Mouse (Mus musculus) forebrain, embryonic 15.5 days (tissue): ENCODE results near the gene Madcam1. TPM values are rescaled to one million over a fixed set of nuclear protein-coding genes. Genes with fewer than 3 reads are reported as not detected.
A peak's percentile ranks its signal among the peaks of the same experiment; 100 is the strongest.

Source experiments
- ATAC-seq: fragments of 200-750 bp; cut with Nextera tagmentation; replicated peaks from 2 replicates; pipeline ENCODE4 v1.8.0; 2017; ENCODE audit warnings: mild to moderate bottlenecking, moderate TSS enrichment, moderate library complexity
- H3K27ac ChIP-seq: fragments of 300-500 bp; sonication (generic); replicated peaks from 2 replicates; pipeline ENCODE4 v1.5.1; 2015; ENCODE audit warnings: mild to moderate bottlenecking, inconsistent platforms
- H3K27me3 ChIP-seq: fragments of 300-500 bp; sonication (generic); 2 replicates; pipeline ENCODE4 v1.6.1; 2015; ENCODE audit warnings: inconsistent platforms
- H3K36me3 ChIP-seq: fragments of 300-500 bp; sonication (generic); 2 replicates; pipeline ENCODE4 v1.6.1; 2015; ENCODE audit warnings: mild to moderate bottlenecking, inconsistent platforms
- H3K4me1 ChIP-seq: fragments of 300-500 bp; sonication (generic); 2 replicates; pipeline ENCODE4 v1.6.1; 2015; ENCODE audit warnings: inconsistent platforms
- H3K4me2 ChIP-seq: fragments of 300-500 bp; sonication (generic); replicated peaks from 2 replicates; pipeline ENCODE4 v1.6.1; 2015; ENCODE audit warnings: mild to moderate bottlenecking, inconsistent platforms
- H3K4me3 ChIP-seq: fragments of 300-500 bp; sonication (generic); 2 replicates; pipeline ENCODE4 v1.5.1; 2015; ENCODE audit warnings: mild to moderate bottlenecking, inconsistent platforms
- H3K9ac ChIP-seq: fragments of 300-500 bp; sonication (generic); replicated peaks from 2 replicates; pipeline ENCODE4 v1.6.1; 2015; ENCODE audit warnings: mild to moderate bottlenecking, inconsistent platforms
- H3K9me3 ChIP-seq: fragments of 300-500 bp; sonication (generic); 2 replicates; pipeline ENCODE4 v1.6.1; 2016; ENCODE audit warnings: inconsistent platforms
- WGBS: fragments of 180-500 bp; shearing (Covaris S2); methylation state at CpG from one replicate; pipeline ENCODE4 v1.1.7; 2015; ENCODE audit warnings: mixed read lengths; 5-methylcytosine and 5-hydroxymethylcytosine counted together
- polyA plus RNA-seq: library from polyadenylated mRNA; unstranded; fragments of >200 nt; fragmentation: Nextera tagmentation; extraction: Ambion mirVana; gene quantifications from 2 replicates; pipeline ENCODE4 v1.2.1, GENCODE M21; 2015

The Madcam1 gene
- polyA plus RNA-seq, result 0.95 and 1.3 TPM in 2 replicates

- Histone ChIP-seq H3K9ac (no peak within 1 kb of the TSS), H3K27ac (no peak within 1 kb of the TSS), H3K4me2 (no peak within 1 kb of the TSS), H3K4me3 (no peak within 1 kb of the TSS), H3K36me3 (no peaks in the 10 kb centered on the region), H3K4me1 (peaks cover 8% of the 10 kb centered on the region), H3K27me3 (no peaks in the 10 kb centered on the region), H3K9me3 (no peaks in the 10 kb centered on the region)
- ATAC-seq, result no peak
- 12% methylated on average over 13 of the region's 13 CpGs for WGBS
These were observed at the start of gene Madcam1 for GRCm38 (mm10) chr10:79664131-79664665. Madcam1 (plus strand) TSS chr10:79664559.

DNA sequence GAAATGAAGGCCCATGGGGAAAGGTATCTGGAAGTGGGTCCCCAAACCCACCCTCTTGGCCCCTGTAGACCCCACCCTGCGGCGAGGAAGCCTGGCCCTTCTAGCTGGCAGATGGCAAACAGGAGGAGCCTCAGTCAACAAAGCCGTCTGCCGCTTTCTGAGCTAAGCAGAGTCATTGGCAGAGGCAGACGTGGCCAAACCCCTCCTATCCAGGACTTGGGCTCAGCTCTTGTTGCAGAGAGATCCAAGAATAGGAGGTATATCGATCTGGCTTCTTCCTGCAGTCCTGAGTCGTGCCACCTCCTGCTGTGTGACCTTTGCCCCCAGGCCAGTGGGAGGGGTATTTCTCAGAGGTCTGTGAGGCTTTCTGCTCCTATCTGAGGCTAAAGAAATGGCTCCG lies 48.5 kb upstream of the Madcam1 start:
- no peaks in the 10 kb centered on the region for H3K9me3 ChIP-seq
- WGBS, result 7% methylated on average over 8 of the region's 8 CpGs
- H3K27ac ChIP-seq, result 0 out of 2 replicates have a peak overlapping the region, but pooled peaks have one; percentile 48
- peaks cover 34% of the 10 kb centered on the region for H3K4me1 ChIP-seq
- H3K4me3 ChIP-seq, result no peak overlapping the region
- H3K36me3 ChIP-seq, result no peaks in the 10 kb centered on the region
- no peak for ATAC-seq
- peaks cover 20% of the 10 kb centered on the region for H3K27me3 ChIP-seq
- H3K4me2 ChIP-seq, result no peak overlapping the region
- no peak overlapping the region for H3K9ac ChIP-seq

DNA sequence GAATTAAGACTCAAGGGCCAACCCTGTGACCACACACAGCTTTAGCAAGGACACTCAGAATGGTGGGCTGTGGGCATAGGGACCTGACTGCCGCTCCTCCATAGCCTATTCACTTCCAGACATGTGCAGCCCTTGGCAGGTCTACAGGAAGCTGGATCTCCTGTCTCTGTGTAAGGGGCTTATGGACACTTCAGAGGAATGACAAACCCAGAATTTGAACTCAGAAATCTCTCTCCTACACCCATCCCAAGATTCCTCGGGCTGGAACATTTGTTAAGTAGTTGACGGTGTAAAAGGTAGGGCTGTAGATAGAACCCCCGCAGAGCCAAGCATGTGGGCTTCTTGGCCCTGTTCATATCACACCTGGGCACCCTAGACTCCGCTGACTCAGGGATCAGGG lies 48.0 kb upstream of the Madcam1 start:
- WGBS, result 84% methylated on average over 5 of the region's 5 CpGs
- Histone ChIP-seq H3K9me3 (no peaks in the 10 kb centered on the region), H3K27ac (0 out of 2 replicates have a peak overlapping the region, but pooled peaks have one; percentile 48), H3K36me3 (no peaks in the 10 kb centered on the region), H3K27me3 (peaks cover 20% of the 10 kb centered on the region), H3K9ac (no peak overlapping the region), H3K4me1 (peaks cover 32% of the 10 kb centered on the region), H3K4me3 (no peak overlapping the region), H3K4me2 (no peak overlapping the region)
- ATAC-seq, result no peak

DNA sequence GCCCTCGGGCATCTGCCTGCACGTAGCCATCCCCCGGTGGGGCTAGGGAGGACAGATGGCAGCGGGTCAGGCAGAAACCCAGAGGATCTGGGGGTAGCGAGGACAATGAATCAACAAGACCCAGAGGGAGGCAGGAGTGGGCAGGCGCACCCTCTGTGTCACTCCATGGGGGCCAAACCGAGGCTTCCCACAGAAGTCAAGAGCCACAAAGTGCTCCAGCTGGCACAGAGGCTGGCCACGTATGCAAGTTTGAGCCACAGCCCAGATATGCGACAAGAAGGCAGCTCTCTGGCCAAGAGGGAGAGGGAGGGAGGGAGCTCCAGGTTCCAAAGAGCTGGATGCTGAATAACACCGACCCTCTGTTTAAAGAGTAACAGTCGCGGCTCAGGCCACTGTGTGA lies 40.4 kb upstream of the Madcam1 start:
- WGBS, result 64% methylated on average over 12 of the region's 12 CpGs
- no peak overlapping the region for H3K9ac ChIP-seq

DNA sequence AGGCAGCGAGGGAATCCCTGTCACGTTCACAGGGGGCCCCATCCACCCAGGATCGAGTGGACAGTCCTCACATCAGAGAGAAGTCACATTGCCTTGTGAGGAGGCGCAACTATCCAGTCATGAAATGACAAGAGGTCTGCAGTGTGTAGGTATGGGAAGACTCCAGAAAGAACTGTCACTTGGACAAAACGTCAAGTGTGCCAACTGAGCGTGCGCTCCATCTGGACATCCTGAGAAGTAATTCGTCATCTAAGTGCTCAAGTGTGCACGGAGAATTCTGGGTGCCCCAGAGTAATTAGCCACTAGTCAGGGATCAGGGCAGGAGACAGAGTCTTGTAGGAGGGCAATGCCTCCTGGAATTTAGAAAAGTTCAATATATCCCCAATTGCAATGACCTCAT lies 39.0 kb upstream of the Madcam1 start:
- Histone ChIP-seq H3K9ac (no peak overlapping the region), H3K9me3 (no peaks in the 10 kb centered on the region), H3K4me1 (peaks cover 15% of the 10 kb centered on the region), H3K27ac (no peak overlapping the region), H3K36me3 (no peaks in the 10 kb centered on the region), H3K27me3 (no peaks in the 10 kb centered on the region), H3K4me3 (no peak overlapping the region), H3K4me2 (no peak overlapping the region)
- no peak for ATAC-seq
- WGBS, result 82% methylated on average over 9 of the region's 9 CpGs

More for the DNA sequence above, 40.4 kb upstream of the Madcam1 start:
- Histone ChIP-seq H3K4me1 (peaks cover 13% of the 10 kb centered on the region), H3K27ac (no peak overlapping the region), H3K9me3 (no peaks in the 10 kb centered on the region), H3K4me3 (no peak overlapping the region), H3K36me3 (no peaks in the 10 kb centered on the region), H3K27me3 (no peaks in the 10 kb centered on the region), H3K4me2 (no peak overlapping the region)
- ATAC-seq, result no peak

DNA sequence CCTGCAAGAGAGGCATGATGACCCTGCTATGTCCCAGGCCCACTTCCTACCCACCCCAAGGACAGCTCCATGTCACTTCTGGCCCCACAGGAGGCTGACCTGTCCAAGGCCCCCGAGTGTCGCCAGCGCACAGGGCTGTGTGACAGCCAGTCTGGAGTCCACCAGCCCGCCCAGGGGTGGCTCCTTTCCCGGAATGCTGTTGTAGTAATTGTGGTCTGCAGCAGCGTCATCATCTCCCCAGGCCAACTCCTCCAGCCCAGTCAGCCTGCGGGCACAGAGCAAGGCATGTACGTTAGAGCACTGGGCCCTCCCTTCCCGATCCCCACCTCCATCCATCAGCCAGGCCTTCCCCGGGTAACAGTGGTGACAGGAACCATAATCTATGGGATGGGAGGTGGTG lies 38.2 kb upstream of the Madcam1 start:
- H3K4me3 ChIP-seq, result no peak overlapping the region
- no peak overlapping the region for H3K27ac ChIP-seq
- no peak for ATAC-seq
- 89% methylated on average over 10 of the region's 10 CpGs for WGBS
- no peak overlapping the region for H3K9ac ChIP-seq
- H3K36me3 ChIP-seq, result no peaks in the 10 kb centered on the region
- H3K9me3 ChIP-seq, result no peaks in the 10 kb centered on the region
- no peak overlapping the region for H3K4me2 ChIP-seq
- H3K4me1 ChIP-seq, result peaks cover 17% of the 10 kb centered on the region
- no peaks in the 10 kb centered on the region for H3K27me3 ChIP-seq

GRCm38 (mm10) chr10:79628377-79628776 lies 36.0 kb upstream of the Madcam1 start:
- Histone ChIP-seq H3K4me2 (no peak overlapping the region), H3K9me3 (no peaks in the 10 kb centered on the region), H3K27ac (no peak overlapping the region), H3K9ac (no peak overlapping the region), H3K4me1 (peaks cover 29% of the 10 kb centered on the region), H3K36me3 (no peaks in the 10 kb centered on the region), H3K4me3 (no peak overlapping the region), H3K27me3 (no peaks in the 10 kb centered on the region)
- 0 out of 2 replicates have a peak, but pooled peaks have one; percentile 12 for ATAC-seq
- WGBS, result 62% methylated on average over 5 of the region's 5 CpGs

DNA sequence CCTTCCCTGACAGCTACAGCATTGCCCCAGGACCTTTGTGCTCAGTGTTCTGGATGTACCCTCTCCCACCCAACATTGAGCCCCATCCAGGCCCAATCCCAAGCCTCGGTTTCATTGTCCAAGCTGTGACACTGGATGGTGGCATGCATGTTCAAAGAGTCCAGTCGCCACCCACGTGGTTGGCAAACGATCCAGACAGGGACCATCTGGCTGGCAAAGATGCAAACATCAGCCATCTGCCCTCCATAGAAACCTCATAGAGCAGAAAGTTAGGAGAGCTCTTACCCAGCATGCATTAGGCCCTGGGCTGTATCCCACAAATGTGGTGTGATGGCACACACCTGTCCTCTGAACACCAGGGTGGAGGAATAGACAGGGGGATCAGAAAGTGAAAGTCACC lies 32.9 kb upstream of the Madcam1 start:
- ATAC-seq, result peak; percentile 39
- no peaks in the 10 kb centered on the region for H3K27me3 ChIP-seq
- H3K9me3 ChIP-seq, result no peaks in the 10 kb centered on the region
- no peaks in the 10 kb centered on the region for H3K36me3 ChIP-seq
- no peak overlapping the region for H3K4me3 ChIP-seq
- WGBS, result 37% methylated on average over 4 of the region's 4 CpGs
- peak overlapping the region; percentile 50; the same call in 1 of the 2 replicates for H3K27ac ChIP-seq
- H3K4me2 ChIP-seq, result no peak overlapping the region
- no peak overlapping the region for H3K9ac ChIP-seq
- H3K4me1 ChIP-seq, result peaks cover 30% of the 10 kb centered on the region

DNA sequence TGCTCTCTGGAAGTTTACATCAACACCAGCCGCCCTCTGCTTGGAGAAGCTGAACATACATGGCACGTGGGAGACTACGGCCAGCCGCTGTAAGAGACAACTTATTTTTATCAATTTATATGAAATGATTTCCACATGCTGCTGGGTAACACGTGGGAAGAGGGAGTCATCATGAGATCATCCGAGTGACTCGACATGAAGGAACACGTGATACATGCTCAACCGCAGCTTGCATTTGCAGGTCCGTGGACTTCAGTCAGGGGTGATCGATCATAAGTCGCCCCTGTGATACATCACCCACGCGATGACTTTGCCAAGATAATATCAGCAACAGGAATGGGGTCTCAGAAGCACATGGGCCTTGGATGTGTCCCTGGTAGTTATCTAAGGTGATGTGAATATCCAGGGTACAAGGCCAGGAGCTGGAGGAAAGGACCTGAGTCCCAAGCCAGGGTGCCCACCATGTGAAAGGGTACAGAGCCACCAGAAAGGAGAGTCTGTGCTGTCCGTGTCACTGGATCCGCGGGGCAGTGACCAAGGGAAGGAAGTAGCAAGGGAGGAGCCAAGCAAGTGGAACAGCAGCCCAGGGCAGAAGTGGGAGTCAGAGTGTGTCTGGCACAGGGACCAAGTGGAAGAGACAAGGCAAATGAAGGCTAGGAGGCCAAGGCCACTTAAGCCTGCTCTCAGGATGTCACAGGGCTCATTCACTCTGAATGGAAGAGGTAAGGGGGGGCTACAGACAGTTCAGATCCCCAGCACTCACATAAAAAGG lies 31.2 kb upstream of the Madcam1 start:
- Histone ChIP-seq H3K9me3 (no peaks in the 10 kb centered on the region), H3K27ac (no peak overlapping the region), H3K4me3 (no peak overlapping the region), H3K4me1 (peaks cover 35% of the 10 kb centered on the region), H3K4me2 (no peak overlapping the region), H3K9ac (no peak overlapping the region), H3K36me3 (no peaks in the 10 kb centered on the region), H3K27me3 (peaks cover 2% of the 10 kb centered on the region; the same call in 1 of the 2 replicates)
- WGBS, result 87% methylated on average over 17 of the region's 17 CpGs
- ATAC-seq, result no peak

DNA sequence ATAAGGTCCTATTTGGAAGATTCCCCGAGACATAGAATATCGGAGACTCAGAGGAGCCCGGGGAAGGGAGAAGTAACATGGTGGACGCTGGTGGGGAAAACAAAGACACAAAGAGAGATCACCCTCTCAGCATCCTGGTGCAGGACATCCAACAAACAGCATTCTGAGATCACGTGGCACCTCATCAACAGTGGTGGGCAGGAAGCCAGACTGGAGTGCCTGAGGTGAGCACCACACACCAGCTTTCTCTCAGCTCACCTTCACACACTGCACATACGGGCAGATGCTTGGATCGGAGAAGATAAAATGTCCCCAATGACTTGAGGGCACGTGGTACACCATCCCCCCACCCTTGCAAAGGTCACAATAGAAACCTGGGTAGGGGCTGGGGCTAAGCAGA lies 28.1 kb upstream of the Madcam1 start:
- Histone ChIP-seq H3K4me1 (peaks cover 34% of the 10 kb centered on the region), H3K9ac (peak overlapping the region; percentile 70; the same call in 1 of the 2 replicates), H3K4me2 (peak overlapping the region; percentile 89), H3K27me3 (peaks cover 14% of the 10 kb centered on the region; the same call in 1 of the 2 replicates), H3K27ac (0 out of 2 replicates have a peak overlapping the region, but pooled peaks have one; percentile 33), H3K4me3 (peak overlapping the region; percentile 82), H3K9me3 (no peaks in the 10 kb centered on the region), H3K36me3 (no peaks in the 10 kb centered on the region)
- WGBS, result 73% methylated on average over 8 of the region's 8 CpGs
- no peak for ATAC-seq

GRCm38 (mm10) chr10:79637128-79638110 lies 26.9 kb upstream of the Madcam1 start, which contains the start of gene Shc2:
Shc2 (minus strand) TSS chr10:79637918.
- Histone ChIP-seq H3K4me2 (peak within 1 kb of the TSS; percentile 89), H3K27me3 (peaks cover 14% of the 10 kb centered on the region; the same call in 1 of the 2 replicates), H3K4me1 (peaks cover 23% of the 10 kb centered on the region), H3K27ac (peak within 1 kb of the TSS; percentile 87), H3K4me3 (peak within 1 kb of the TSS; percentile 82), H3K9ac (peak within 1 kb of the TSS; percentile 70), H3K36me3 (no peaks in the 10 kb centered on the region), H3K9me3 (no peaks in the 10 kb centered on the region)
- under 1% methylated on average over 110 of the region's 116 CpGs for WGBS
- ATAC-seq, result peak; percentile 88
